Mouse (Mus musculus) MEL (cell line): Measurements from ENCODE around the gene Prss40. TPM values are rescaled to one million over a fixed set of nuclear protein-coding genes. Genes with fewer than 3 reads are reported as not detected.

Source experiments
- DNase-seq: peaks from one replicate; pipeline ENCODE4 v3.0.0; 2011; ENCODE audit warnings: low read depth, low spot score
- H3K27ac ChIP-seq: 2 replicates; pipeline ENCODE4 v1.5.1; 2012; ENCODE audit warnings: low read depth, mild to moderate bottlenecking, control low read depth, low read length, moderate library complexity; ENCODE audit not compliant: control insufficient read depth
- H3K27me3 ChIP-seq, 2 experiments: fragments of 150-350 bp in 1 of 2; sonication (generic) in 1 of 2; 2 replicates each; pipeline ENCODE4 v1.6.1; 2012; ENCODE audit warnings: low read length in 2 of 2, mild to moderate bottlenecking in 2 of 2, improper control_type of control experiment in 1 of 2, moderate library complexity in 1 of 2; ENCODE audit not compliant: insufficient read depth in 2 of 2, control insufficient read depth in 1 of 2
- H3K36me3 ChIP-seq, 2 experiments: 2 replicates each; pipeline ENCODE4 v1.6.1; 2012 to 2014; ENCODE audit warnings: low read length in 2 of 2, improper control_type of control experiment in 1 of 2, inconsistent platforms in 1 of 2, mild to moderate bottlenecking in 1 of 2; ENCODE audit not compliant: insufficient read depth in 2 of 2, control insufficient read depth in 1 of 2
- H3K4me1 ChIP-seq, 2 experiments: fragments of 150-350 bp in 1 of 2; sonication (generic) in 1 of 2; 2 replicates each; pipeline ENCODE4 v1.6.1; 2012; ENCODE audit warnings: low read length in 2 of 2, improper control_type of control experiment in 1 of 2, mild to moderate bottlenecking in 1 of 2; ENCODE audit not compliant: insufficient read depth in 2 of 2, control insufficient read depth in 1 of 2
- H3K4me3 ChIP-seq, 2 experiments: fragments of 150-350 bp in 1 of 2; sonication (generic) in 1 of 2; 2 replicates each; pipeline ENCODE4 v1.5.1; 2012; ENCODE audit warnings: low read depth in 2 of 2, low read length in 2 of 2, mild to moderate bottlenecking in 2 of 2, moderate library complexity in 2 of 2, control low read depth in 1 of 2, improper control_type of control experiment in 1 of 2; ENCODE audit not compliant: control insufficient read depth in 1 of 2, insufficient read depth in 1 of 2
- H3K79me2 ChIP-seq: 2 replicates; pipeline ENCODE4 v1.6.1; 2012; ENCODE audit warnings: mild to moderate bottlenecking, low read length, moderate library complexity; ENCODE audit not compliant: control insufficient read depth, poor library complexity, insufficient read depth
- H3K9ac ChIP-seq: 2 replicates; pipeline ENCODE4 v1.6.1; 2012; ENCODE audit warnings: low read depth, mild to moderate bottlenecking, control low read depth, low read length, moderate library complexity; ENCODE audit not compliant: control insufficient read depth, poor library complexity, severe bottlenecking
- H3K9me3 ChIP-seq: fragments of 150-350 bp; sonication (generic); replicated peaks from 2 replicates; pipeline ENCODE4 v1.6.1; 2012; ENCODE audit warnings: mild to moderate bottlenecking, low read length, improper control_type of control experiment, moderate library complexity; ENCODE audit not compliant: insufficient read depth
- BHLHE40 ChIP-seq: IDR thresholded peaks from 2 replicates; pipeline ENCODE4 v1.6.1; 2012; ENCODE audit warnings: low read depth, mild to moderate bottlenecking, inconsistent platforms, low read length, improper control_type of control experiment, borderline replicate concordance
- CHD1 ChIP-seq: IDR thresholded peaks from 2 replicates; pipeline ENCODE4 v1.6.1; 2012; ENCODE audit warnings: low read depth, mild to moderate bottlenecking, inconsistent platforms, low read length, improper control_type of control experiment
- ELF1 ChIP-seq: IDR thresholded peaks from 2 replicates; pipeline ENCODE4 v1.6.1; 2014; ENCODE audit warnings: low read depth, mild to moderate bottlenecking, inconsistent platforms, low read length, improper control_type of control experiment, moderate library complexity
- EP300 ChIP-seq, 2 experiments: IDR thresholded peaks; 2 replicates each; pipeline ENCODE4 v1.6.1; 2011; ENCODE audit warnings: improper control_type of control experiment in 2 of 2, low read length in 2 of 2, low read depth in 1 of 2, mild to moderate bottlenecking in 1 of 2
- ETS1 ChIP-seq: IDR thresholded peaks from 2 replicates; pipeline ENCODE4 v1.6.1; 2012; ENCODE audit warnings: low read depth, mild to moderate bottlenecking, inconsistent platforms, low read length, improper control_type of control experiment, moderate library complexity
- GABPA ChIP-seq: IDR thresholded peaks from 2 replicates; pipeline ENCODE4 v1.6.1; 2012; ENCODE audit warnings: low read depth, mild to moderate bottlenecking, inconsistent platforms, low read length, improper control_type of control experiment, moderate library complexity
- JUND ChIP-seq: IDR thresholded peaks from 2 replicates; pipeline ENCODE4 v1.6.1; 2011; ENCODE audit warnings: low read depth, mild to moderate bottlenecking, improper control_type of control experiment, low read length
- MAFK ChIP-seq: IDR thresholded peaks from 2 replicates; pipeline ENCODE4 v1.6.1; 2011; ENCODE audit warnings: low read depth, mild to moderate bottlenecking, low read length, improper control_type of control experiment, borderline replicate concordance
- MAX ChIP-seq: IDR thresholded peaks from 2 replicates; pipeline ENCODE4 v1.6.1; 2011; ENCODE audit warnings: low read length, improper control_type of control experiment
- MAZ ChIP-seq: IDR thresholded peaks from 2 replicates; pipeline ENCODE4 v1.6.1; 2012; ENCODE audit warnings: low read depth, mild to moderate bottlenecking, inconsistent platforms, low read length, improper control_type of control experiment
- MXI1 ChIP-seq: IDR thresholded peaks from 2 replicates; pipeline ENCODE4 v1.6.1; 2011; ENCODE audit warnings: mild to moderate bottlenecking, low read depth, low read length, improper control_type of control experiment
- NRF1 ChIP-seq: IDR thresholded peaks from 2 replicates; pipeline ENCODE4 v1.6.1; 2014; ENCODE audit warnings: low read depth, mild to moderate bottlenecking, inconsistent platforms, low read length, improper control_type of control experiment, moderate library complexity; ENCODE audit not compliant: poor library complexity, insufficient read depth, severe bottlenecking
- RCOR1 ChIP-seq: IDR thresholded peaks from 2 replicates; pipeline ENCODE4 v1.6.1; 2012; ENCODE audit warnings: low read depth, mild to moderate bottlenecking, inconsistent platforms, low read length, improper control_type of control experiment
- TAL1 ChIP-seq: IDR thresholded peaks from 2 replicates; pipeline ENCODE4 v1.6.1; 2012; ENCODE audit warnings: mild to moderate bottlenecking, inconsistent platforms, low read length, moderate library complexity, mixed read lengths
- TBP ChIP-seq: IDR thresholded peaks from 2 replicates; pipeline ENCODE4 v1.8.0; 2011; ENCODE audit warnings: low read depth, low read length, improper control_type of control experiment
- TCF12 ChIP-seq: IDR thresholded peaks from 2 replicates; pipeline ENCODE4 v1.6.1; 2014; ENCODE audit warnings: low read depth, mild to moderate bottlenecking, inconsistent platforms, low read length, improper control_type of control experiment, moderate library complexity
- USF1 ChIP-seq: IDR thresholded peaks from 2 replicates; pipeline ENCODE4 v1.6.1; 2014; ENCODE audit warnings: low read depth, mild to moderate bottlenecking, inconsistent platforms, low read length, improper control_type of control experiment, moderate library complexity
- USF2 ChIP-seq, 2 experiments: IDR thresholded peaks; 2 replicates each; pipeline ENCODE4 v1.6.1; 2011 to 2012; ENCODE audit warnings: improper control_type of control experiment in 2 of 2, low read length in 2 of 2, borderline replicate concordance in 1 of 2, inconsistent platforms in 1 of 2, low read depth in 1 of 2, mild to moderate bottlenecking in 1 of 2; ENCODE audit not compliant: insufficient read depth in 1 of 2
- ZC3H11A ChIP-seq: IDR thresholded peaks from 2 replicates; pipeline ENCODE4 v1.6.1; 2012; ENCODE audit warnings: low read depth, mild to moderate bottlenecking, inconsistent platforms, low read length, improper control_type of control experiment
- ZMIZ1 ChIP-seq: IDR thresholded peaks from 2 replicates; pipeline ENCODE4 v1.6.1; 2012; ENCODE audit warnings: low read depth, mild to moderate bottlenecking, inconsistent platforms, low read length, improper control_type of control experiment, moderate library complexity
- polyA plus RNA-seq, 2 experiments: library from polyadenylated mRNA; stranded (reverse) in 1 of 2; unstranded in 1 of 2; fragments of >175 nt in 1 of 2; fragments of >200 nt in 1 of 2; gene quantifications; 2 replicates each; pipeline versions ENCODE4 v1.2.1 to v1.2.4; 2012; ENCODE audit warnings: low replicate concordance in 2 of 2, low read depth in 1 of 2; ENCODE audit not compliant: insufficient read length in 2 of 2, insufficient read depth in 1 of 2, missing spikeins in 1 of 2
- total RNA-seq: library from RNA; depleted of rRNA; stranded (reverse); fragments of 300-350 nt; gene quantifications from 2 replicates; pipeline ENCODE4 v1.2.3, GENCODE M21; 2012

Gene Prss40
- total and polyA plus RNA-seq, 3 experiments: not detected

DNA sequence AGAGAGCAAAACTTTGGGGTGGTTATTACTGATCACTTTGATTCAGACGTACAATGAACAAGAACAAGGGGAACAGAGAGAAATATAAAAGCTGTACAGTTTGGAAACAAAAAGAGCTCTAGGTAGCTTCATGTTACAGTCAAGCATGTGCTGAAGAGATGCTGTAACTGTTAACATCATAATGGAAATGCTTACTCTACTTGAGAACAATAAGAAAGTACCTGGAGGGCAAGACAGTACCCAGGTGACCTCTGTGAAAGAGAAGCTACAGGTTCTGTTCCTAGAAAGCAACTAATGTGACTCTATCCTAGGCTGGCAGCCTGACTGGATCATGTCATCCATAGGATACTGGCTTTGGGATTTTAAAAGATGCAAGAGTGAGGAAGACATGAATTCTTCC lies 13.7 kb downstream of the Prss40 start:
- H3K27ac ChIP-seq: no peak overlapping the region
- H3K4me1 ChIP-seq: no peaks in the 10 kb centered on the region
- no peaks in the 10 kb centered on the region for H3K27me3 ChIP-seq
- H3K9ac ChIP-seq: no peak overlapping the region
- no peaks in the 10 kb centered on the region for H3K9me3 ChIP-seq
- H3K36me3 ChIP-seq: no peaks in the 10 kb centered on the region
- H3K79me2 ChIP-seq: no peaks in the 10 kb centered on the region
- no peak for TF ChIP-seq BHLHE40
- TF ChIP-seq ETS1: no peak
- TF ChIP-seq MAZ: no peak
- no peak for TF ChIP-seq JUND
- no peak for TF ChIP-seq GABPA
- TF ChIP-seq EP300 (IDR thresholded peaks at IDR 0.05; ENCODE audit: low read depth in 1 of 2, low read length in 2 of 2): no peak
- no peak for TF ChIP-seq TAL1
- no peak for TF ChIP-seq MXI1
- TF ChIP-seq CHD1: no peak
- no peak for TF ChIP-seq USF1
- DNase-seq: no peak
- no peak overlapping the region for H3K4me3 ChIP-seq

- no peak overlapping the region for H3K9ac ChIP-seq
- H3K27ac ChIP-seq: no peak overlapping the region
- H3K9me3 ChIP-seq: no peaks in the 10 kb centered on the region
- H3K79me2 ChIP-seq: no peaks in the 10 kb centered on the region
- DNase-seq: no peak
- TF ChIP-seq TBP (no peak), BHLHE40 (no peak)
- no peaks in the 10 kb centered on the region for H3K4me1 ChIP-seq
- no peak overlapping the region for H3K4me3 ChIP-seq
- H3K27me3 ChIP-seq: no peaks in the 10 kb centered on the region
- H3K36me3 ChIP-seq: no peaks in the 10 kb centered on the region
Measured at GRCm38 (mm10) chr1:34536767-34537485, 23.8 kb downstream of the Prss40 start.

- TF ChIP-seq MAFK (no peak), TAL1 (no peak), MXI1 (no peak), TCF12 (no peak), USF2 (IDR thresholded peaks at IDR 0.05; ENCODE audit: borderline replicate concordance in 1 of 2, insufficient read depth in 1 of 2, low read depth in 1 of 2, low read length in 2 of 2) (no peak), ZMIZ1 (no peak), ELF1 (no peak), CHD1 (no peak), ZC3H11A (no peak), NRF1 (no peak), RCOR1 (no peak), MAX (no peak)
- Histone ChIP-seq H3K4me3 (no peak overlapping the region), H3K9ac (no peak overlapping the region), H3K27ac (no peak overlapping the region), H3K4me1 (no peaks in the 10 kb centered on the region), H3K9me3 (no peaks in the 10 kb centered on the region), H3K79me2 (no peaks in the 10 kb centered on the region), H3K27me3 (no peaks in the 10 kb centered on the region), H3K36me3 (no peaks in the 10 kb centered on the region)
- DNase-seq: no peak
Measured at GRCm38 (mm10) chr1:34536291-34536766, 24.4 kb downstream of the Prss40 start.
